Mouse (Mus musculus): Measurements from ENCODE around the gene Bcl2a1b. TPM values are rescaled to one million over a fixed set of nuclear protein-coding genes. Genes with fewer than 3 reads are reported as not detected.
A peak's percentile ranks its signal among the peaks of the same experiment; 100 is the strongest.
"Not testable (repeated sequence)": the region's sequence is repeated elsewhere in the genome, so short reads cannot be mapped to it uniquely, and the experiment has no call there.

Bcl2a1b gene
- total RNA-seq, 2 experiments from 2014 or later = 0.79 to 1.8 TPM

DNA sequence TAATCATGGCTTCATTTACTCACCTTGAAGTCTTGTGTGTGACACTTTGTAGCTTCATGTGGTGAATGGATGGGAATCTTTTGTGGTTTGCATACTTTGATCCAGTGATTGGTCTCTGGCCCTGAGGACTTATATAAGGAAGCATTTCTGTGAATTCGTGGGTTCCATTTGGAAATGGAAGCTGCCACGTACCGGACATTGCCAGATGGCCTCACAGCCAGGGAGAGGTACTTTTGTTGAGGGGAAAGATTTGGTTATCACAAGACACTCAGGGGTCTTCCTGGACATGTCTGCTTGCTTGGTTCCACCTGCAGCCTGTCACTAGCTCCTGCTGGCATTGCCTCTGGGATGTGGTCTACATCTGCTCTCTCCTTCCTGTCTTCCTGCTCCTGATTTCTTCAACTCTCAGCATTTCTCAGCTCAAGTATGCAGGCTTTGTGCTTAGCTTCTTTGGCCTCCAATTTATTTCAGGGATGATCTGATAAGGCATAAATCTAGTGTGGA lies 41.6 kb downstream of the Bcl2a1b start:
- not testable (repeated sequence) for DNase-seq

DNA sequence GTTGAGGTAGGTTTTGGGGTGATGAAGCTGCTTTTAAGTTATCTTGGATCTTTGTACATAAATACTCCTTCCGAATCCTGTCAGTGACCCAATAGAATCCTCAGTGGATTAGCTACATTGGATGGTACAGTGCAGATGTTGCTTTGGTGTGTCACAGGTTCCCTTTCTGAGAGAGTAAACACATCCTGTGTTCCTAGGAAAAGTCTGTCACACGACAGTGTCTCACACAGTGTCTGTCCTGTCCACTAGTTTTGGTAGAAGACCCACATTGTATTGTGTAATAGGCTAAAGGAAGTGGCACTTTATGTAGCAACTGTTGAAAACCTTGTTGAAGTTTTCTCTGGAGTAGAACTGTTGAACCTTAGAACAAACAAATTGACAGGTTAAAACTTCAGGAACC lies 54.4 kb downstream of the Bcl2a1b start:
- no peak for DNase-seq

DNA sequence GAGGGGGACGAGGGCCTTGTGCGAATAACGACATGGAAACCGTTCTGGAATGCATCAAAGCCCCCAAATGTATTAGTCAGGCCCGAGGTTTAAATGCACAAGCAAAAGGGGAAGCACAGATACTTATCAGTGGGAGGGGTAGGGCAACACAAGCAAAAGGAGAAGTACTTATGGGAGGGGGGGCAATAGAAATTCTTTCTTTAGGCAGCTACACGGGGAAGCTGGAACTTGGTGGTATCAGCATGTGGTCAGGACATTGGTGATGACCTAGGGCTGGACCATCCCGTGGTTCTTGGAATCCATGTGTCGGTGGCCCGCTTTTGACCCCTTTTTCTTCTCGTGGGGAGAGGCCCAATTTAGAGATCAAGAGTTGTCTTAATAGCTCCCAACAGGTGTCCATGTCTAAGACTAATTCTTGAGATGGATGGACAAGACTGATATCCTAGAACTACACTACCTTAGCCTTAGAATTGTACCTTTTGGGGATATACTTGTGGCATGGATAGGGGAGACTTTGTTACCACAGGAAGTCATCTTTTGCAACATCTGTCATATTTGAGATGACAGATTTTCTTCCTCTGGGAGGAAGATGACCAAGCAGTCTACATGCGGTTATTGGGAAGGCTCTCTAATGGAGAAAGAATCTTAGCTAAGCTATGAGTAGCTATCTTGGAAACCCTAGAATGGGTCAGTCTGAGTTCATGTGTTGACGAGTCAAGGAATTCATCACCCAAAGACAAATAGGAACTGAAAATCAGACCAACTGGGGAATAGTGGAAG lies 57.7 kb downstream of the Bcl2a1b start:
- DNase-seq = peak in 1 of 2 experiments; percentile 14

Other genes starting within 250 kb of the Bcl2a1b start
- under 1 TPM; 0.57 to 0.62 TPM for gene Bcl2a1a, start 242.3 kb upstream of the Bcl2a1b start, total RNA-seq (2021)
- gene Trim43b, start 106.4 kb upstream of the Bcl2a1b start, total RNA-seq (2021) = under 1 TPM in 1 of 2 experiments, not detected in 1; 0.46 TPM
- gene Gm29094, start 170 bp downstream of the Bcl2a1b start, total RNA-seq (2021) = 1 to 10 TPM in 1 of 2 experiments, not detected in 1; 1.9 TPM
- 10 to 100 TPM; 16.1 to 20.2 TPM for gene Mthfs, start 11.5 kb downstream of the Bcl2a1b start, total RNA-seq (2021)